Mouse (Mus musculus): Measurements from ENCODE around the gene Git1. TPM values are rescaled to one million over a fixed set of nuclear protein-coding genes. Genes with fewer than 3 reads are reported as not detected.
A peak's percentile ranks its signal among the peaks of the same experiment; 100 is the strongest.

The Git1 gene
- polyA plus RNA-seq, 1 experiment from 2014 or later: 12.2 TPM

- no peak for ATAC-seq
- no peak overlapping the region for H3K4me2 ChIP-seq (ENCODE audit: low read depth, low read length)
- 76% methylated on average over 29 of the region's 29 CpGs for WGBS
- no peak overlapping the region for H3K27ac ChIP-seq (ENCODE audit: low read length)
- H3K4me3 ChIP-seq (ENCODE audit: low read length): no peak overlapping the region
- H3K4me1 ChIP-seq (ENCODE audit: control insufficient read depth, insufficient read depth, low read length): peaks cover 5% of the 10 kb centered on the region
- H3K27me3 ChIP-seq (replicated peaks; ENCODE audit: control insufficient read depth, insufficient read depth, low read length): peaks cover 15% of the 10 kb centered on the region
- no peaks in the 10 kb centered on the region; the same call in 1 of the 2 replicates for H3K36me3 ChIP-seq (ENCODE audit: control insufficient read depth, insufficient read depth, low read length)
- H3K9ac ChIP-seq (ENCODE audit: low read depth, low read length): no peak overlapping the region
- H3K9me3 ChIP-seq (ENCODE audit: control insufficient read depth, low read length): no peaks in the 10 kb centered on the region
Observed at GRCm38 (mm10) chr11:77471407-77471806, 22.0 kb upstream of the Git1 start.

GRCm38 (mm10) chr11:77472775-77473174 lies 20.6 kb upstream of the Git1 start:
- 87% methylated on average over 16 of the region's 16 CpGs for WGBS
- Histone ChIP-seq H3K4me3 (ENCODE audit: low read length) (no peak overlapping the region), H3K9ac (ENCODE audit: low read depth, low read length) (no peak overlapping the region), H3K4me1 (ENCODE audit: control insufficient read depth, insufficient read depth, low read length) (peaks cover 4% of the 10 kb centered on the region; the same call in 1 of the 2 replicates), H3K27ac (ENCODE audit: low read length) (no peak overlapping the region), H3K27me3 (replicated peaks; ENCODE audit: control insufficient read depth, insufficient read depth, low read length) (peaks cover 5% of the 10 kb centered on the region), H3K9me3 (ENCODE audit: control insufficient read depth, low read length) (no peaks in the 10 kb centered on the region), H3K4me2 (ENCODE audit: low read depth, low read length) (no peak overlapping the region), H3K36me3 (ENCODE audit: control insufficient read depth, insufficient read depth, low read length) (no peaks in the 10 kb centered on the region; the same call in 1 of the 2 replicates)
- ATAC-seq: no peak

GRCm38 (mm10) chr11:77476216-77476615 lies 17.1 kb upstream of the Git1 start:
- Histone ChIP-seq H3K4me2 (ENCODE audit: low read depth, low read length) (no peak overlapping the region), H3K36me3 (ENCODE audit: control insufficient read depth, insufficient read depth, low read length) (no peaks in the 10 kb centered on the region; the same call in 1 of the 2 replicates), H3K9ac (ENCODE audit: low read depth, low read length) (no peak overlapping the region), H3K27ac (ENCODE audit: low read length) (no peak overlapping the region), H3K9me3 (ENCODE audit: control insufficient read depth, low read length) (no peaks in the 10 kb centered on the region), H3K27me3 (replicated peaks; ENCODE audit: control insufficient read depth, insufficient read depth, low read length) (no peaks in the 10 kb centered on the region), H3K4me3 (ENCODE audit: low read length) (no peak overlapping the region), H3K4me1 (ENCODE audit: control insufficient read depth, insufficient read depth, low read length) (0 out of 2 replicates have a peak, but pooled peaks cover 4% of the 10 kb centered on the region)
- 94% methylated on average over 14 of the region's 14 CpGs for WGBS
- ATAC-seq: no peak

GRCm38 (mm10) chr11:77476895-77477294 lies 16.5 kb upstream of the Git1 start:
- Histone ChIP-seq H3K4me1 (ENCODE audit: control insufficient read depth, insufficient read depth, low read length) (0 out of 2 replicates have a peak, but pooled peaks cover 4% of the 10 kb centered on the region), H3K9me3 (ENCODE audit: control insufficient read depth, low read length) (no peaks in the 10 kb centered on the region), H3K9ac (ENCODE audit: low read depth, low read length) (no peak overlapping the region), H3K4me2 (ENCODE audit: low read depth, low read length) (no peak overlapping the region), H3K27me3 (replicated peaks; ENCODE audit: control insufficient read depth, insufficient read depth, low read length) (no peaks in the 10 kb centered on the region), H3K27ac (ENCODE audit: low read length) (no peak overlapping the region), H3K36me3 (ENCODE audit: control insufficient read depth, insufficient read depth, low read length) (no peaks in the 10 kb centered on the region; the same call in 1 of the 2 replicates), H3K4me3 (ENCODE audit: low read length) (no peak overlapping the region)
- 81% methylated on average over 6 of the region's 6 CpGs for WGBS
- peak; percentile 42; the same call in 1 of the 2 replicates for ATAC-seq

GRCm38 (mm10) chr11:77483043-77483442 lies 10.3 kb upstream of the Git1 start:
- WGBS: 66% methylated on average over 3 of the region's 3 CpGs
- H3K4me2 ChIP-seq (ENCODE audit: low read depth, low read length): no peak overlapping the region
- ATAC-seq: no peak

GRCm38 (mm10) chr11:77483510-77484255 lies 9.7 kb upstream of the Git1 start:
- H3K27me3 ChIP-seq (replicated peaks; ENCODE audit: control insufficient read depth, insufficient read depth, low read length): no peaks in the 10 kb centered on the region
- H3K9me3 ChIP-seq (ENCODE audit: control insufficient read depth, low read length): no peaks in the 10 kb centered on the region
- H3K9ac ChIP-seq (ENCODE audit: low read depth, low read length): no peak overlapping the region
- no peak overlapping the region for H3K4me2 ChIP-seq (ENCODE audit: low read depth, low read length)
- peaks cover 17% of the 10 kb centered on the region for H3K4me1 ChIP-seq (ENCODE audit: control insufficient read depth, insufficient read depth, low read length)
- 49% methylated on average over 11 of the region's 11 CpGs for WGBS
- no peak overlapping the region for H3K4me3 ChIP-seq (ENCODE audit: low read length)
- no peak overlapping the region for H3K27ac ChIP-seq (ENCODE audit: low read length)
- no peak for ATAC-seq
- no peaks in the 10 kb centered on the region for H3K36me3 ChIP-seq (ENCODE audit: control insufficient read depth, insufficient read depth, low read length)

More at GRCm38 (mm10) chr11:77483043-77483442, 10.3 kb upstream of the Git1 start:
- no peaks in the 10 kb centered on the region for H3K36me3 ChIP-seq (ENCODE audit: control insufficient read depth, insufficient read depth, low read length)
- H3K4me3 ChIP-seq (ENCODE audit: low read length): no peak overlapping the region
- H3K27me3 ChIP-seq (replicated peaks; ENCODE audit: control insufficient read depth, insufficient read depth, low read length): no peaks in the 10 kb centered on the region
- no peaks in the 10 kb centered on the region for H3K9me3 ChIP-seq (ENCODE audit: control insufficient read depth, low read length)
- no peak overlapping the region for H3K9ac ChIP-seq (ENCODE audit: low read depth, low read length)
- peaks cover 15% of the 10 kb centered on the region for H3K4me1 ChIP-seq (ENCODE audit: control insufficient read depth, insufficient read depth, low read length)
- H3K27ac ChIP-seq (ENCODE audit: low read length): no peak overlapping the region

- no peak overlapping the region for H3K27ac ChIP-seq (ENCODE audit: low read length)
- H3K27me3 ChIP-seq (replicated peaks; ENCODE audit: control insufficient read depth, insufficient read depth, low read length): no peaks in the 10 kb centered on the region
- no peak for ATAC-seq
- H3K4me1 ChIP-seq (ENCODE audit: control insufficient read depth, insufficient read depth, low read length): peaks cover 26% of the 10 kb centered on the region
- H3K9me3 ChIP-seq (ENCODE audit: control insufficient read depth, low read length): no peaks in the 10 kb centered on the region
- H3K4me2 ChIP-seq (ENCODE audit: low read depth, low read length): no peak overlapping the region
- 59% methylated on average over 6 of the region's 6 CpGs for WGBS
- no peak overlapping the region for H3K9ac ChIP-seq (ENCODE audit: low read depth, low read length)
- H3K4me3 ChIP-seq (ENCODE audit: low read length): no peak overlapping the region
- H3K36me3 ChIP-seq (ENCODE audit: control insufficient read depth, insufficient read depth, low read length): no peaks in the 10 kb centered on the region
Observed at GRCm38 (mm10) chr11:77485229-77485628, 8.1 kb upstream of the Git1 start.

- 65% methylated on average over 5 of the region's 5 CpGs for WGBS
- Histone ChIP-seq H3K4me1 (ENCODE audit: control insufficient read depth, insufficient read depth, low read length) (peaks cover 36% of the 10 kb centered on the region), H3K4me2 (ENCODE audit: low read depth, low read length) (no peak overlapping the region), H3K36me3 (ENCODE audit: control insufficient read depth, insufficient read depth, low read length) (no peaks in the 10 kb centered on the region), H3K27me3 (replicated peaks; ENCODE audit: control insufficient read depth, insufficient read depth, low read length) (no peaks in the 10 kb centered on the region), H3K9ac (ENCODE audit: low read depth, low read length) (0 out of 2 replicates have a peak overlapping the region, but pooled peaks have one; percentile 11), H3K4me3 (ENCODE audit: low read length) (no peak overlapping the region), H3K9me3 (ENCODE audit: control insufficient read depth, low read length) (no peaks in the 10 kb centered on the region), H3K27ac (ENCODE audit: low read length) (no peak overlapping the region)
- no peak for ATAC-seq
Observed at GRCm38 (mm10) chr11:77486798-77487197, 6.6 kb upstream of the Git1 start.

GRCm38 (mm10) chr11:77488771-77489581 lies 4.4 kb upstream of the Git1 start:
- 3% methylated on average over 54 of the region's 55 CpGs for WGBS
- H3K9ac ChIP-seq (ENCODE audit: low read depth, low read length): peak overlapping the region; percentile 85
- H3K27me3 ChIP-seq (replicated peaks; ENCODE audit: control insufficient read depth, insufficient read depth, low read length): no peaks in the 10 kb centered on the region
- H3K27ac ChIP-seq (ENCODE audit: low read length): no peak overlapping the region
- peaks cover 45% of the 10 kb centered on the region for H3K4me1 ChIP-seq (ENCODE audit: control insufficient read depth, insufficient read depth, low read length)
- no peaks in the 10 kb centered on the region for H3K9me3 ChIP-seq (ENCODE audit: control insufficient read depth, low read length)
- peak overlapping the region; percentile 99 for H3K4me2 ChIP-seq (ENCODE audit: low read depth, low read length)
- H3K4me3 ChIP-seq (ENCODE audit: low read length): peak overlapping the region; percentile 86
- no peak for ATAC-seq
- H3K36me3 ChIP-seq (ENCODE audit: control insufficient read depth, insufficient read depth, low read length): no peaks in the 10 kb centered on the region

All from intestine, embryonic 16.5 days (tissue).